Mouse (Mus musculus) intestine, embryonic 16.5 days (tissue): ENCODE measurements at regions not wholly inside any gene's neighbourhood (a gene's known extent, or its start where the extent isn't known, plus 50 kb on each side); places are given as distances from the start of the nearest gene placed in this dataset.

Source experiments
- ATAC-seq: fragments of 200-750 bp; cut with Nextera tagmentation; 2 replicates; pipeline ENCODE4 v1.8.0; 2017; ENCODE audit warnings: moderate TSS enrichment, moderate library complexity
- H3K27ac ChIP-seq: fragments of 300-500 bp; sonication (generic); 2 replicates; pipeline ENCODE4 v1.5.1; 2014; ENCODE audit warnings: mild to moderate bottlenecking, low read length
- H3K27me3 ChIP-seq: fragments of 300-500 bp; sonication (generic); replicated peaks from 2 replicates; pipeline ENCODE4 v1.6.1; 2014; ENCODE audit warnings: low read length, control low read depth, mixed read lengths; ENCODE audit not compliant: control insufficient read depth, insufficient read depth
- H3K36me3 ChIP-seq: fragments of 300-500 bp; sonication (generic); 2 replicates; pipeline ENCODE4 v1.6.1; 2014; ENCODE audit warnings: low read length, control low read depth; ENCODE audit not compliant: control insufficient read depth, insufficient read depth
- H3K4me1 ChIP-seq: fragments of 300-500 bp; sonication (generic); 2 replicates; pipeline ENCODE4 v1.6.1; 2014; ENCODE audit warnings: low read length, control low read depth, mixed read lengths; ENCODE audit not compliant: control insufficient read depth, insufficient read depth
- H3K4me2 ChIP-seq: fragments of 300-500 bp; sonication (generic); 2 replicates; pipeline ENCODE4 v1.6.1; 2014; ENCODE audit warnings: low read depth, low read length, control low read depth
- H3K4me3 ChIP-seq: fragments of 300-500 bp; sonication (generic); 2 replicates; pipeline ENCODE4 v1.5.1; 2014; ENCODE audit warnings: mild to moderate bottlenecking, low read length
- H3K9ac ChIP-seq: fragments of 300-500 bp; sonication (generic); 2 replicates; pipeline ENCODE4 v1.6.1; 2014; ENCODE audit warnings: low read depth, low read length
- H3K9me3 ChIP-seq: fragments of 300-500 bp; sonication (generic); 2 replicates; pipeline ENCODE4 v1.6.1; 2016; ENCODE audit warnings: low read length, control low read depth; ENCODE audit not compliant: control insufficient read depth
- WGBS: fragments of 180-500 bp; shearing (Covaris S2); extraction: QIAGEN DNeasy Blood & Tissue Kit; methylation state at CpG from one replicate; pipeline ENCODE4 v1.1.7; 2014; 5-methylcytosine and 5-hydroxymethylcytosine counted together

DNA sequence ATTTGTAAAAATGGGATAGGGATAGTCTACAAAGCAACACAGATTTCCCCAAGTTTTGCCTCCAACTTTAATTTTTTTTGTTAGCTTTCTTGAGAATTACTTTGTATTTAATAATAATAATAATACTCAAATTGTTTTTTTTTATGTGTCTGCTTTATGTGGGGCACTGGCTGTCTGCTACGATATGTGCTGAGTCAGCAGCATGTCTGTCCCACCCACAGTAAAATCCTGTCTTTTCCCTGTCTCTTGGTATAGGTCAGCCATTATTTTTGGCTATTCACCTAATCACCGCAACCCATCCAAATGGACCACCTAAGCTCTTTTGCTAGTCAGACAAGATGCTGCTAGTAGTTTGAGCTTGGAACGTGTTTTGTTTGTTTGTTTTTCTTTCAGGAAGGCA, 473.0 kb downstream of the Hs3st4 start:
- H3K9ac ChIP-seq, result no peak overlapping the region
- no peak overlapping the region for H3K27ac ChIP-seq
- no peaks in the 10 kb centered on the region for H3K9me3 ChIP-seq
- no peaks in the 10 kb centered on the region for H3K36me3 ChIP-seq
- H3K4me2 ChIP-seq, result no peak overlapping the region
- no peak for ATAC-seq
- no peaks in the 10 kb centered on the region for H3K4me1 ChIP-seq
- WGBS, result 77% methylated on average over 3 of the region's 3 CpGs
- no peak overlapping the region for H3K4me3 ChIP-seq
- no peaks in the 10 kb centered on the region for H3K27me3 ChIP-seq

DNA sequence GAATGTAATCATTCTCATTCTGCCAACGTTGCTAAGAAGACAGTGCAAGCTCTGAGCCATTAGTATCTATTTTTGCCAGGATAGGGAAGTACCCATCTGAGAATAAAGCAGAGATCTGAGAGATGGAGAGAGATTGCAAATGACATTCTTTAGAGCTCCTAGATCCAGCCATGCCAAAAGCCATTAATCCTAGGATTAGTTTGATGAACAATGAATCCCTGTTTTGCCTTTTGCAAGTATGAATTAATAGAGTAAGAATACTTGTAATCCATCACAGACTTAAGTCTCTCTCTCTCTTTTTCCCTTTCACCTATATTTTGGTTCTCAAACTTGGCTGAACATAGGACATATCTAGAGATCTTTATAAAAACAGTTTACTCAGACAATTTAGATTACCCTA, 504.7 kb downstream of the Hs3st4 start:
- ATAC-seq, result no peak
- no peaks in the 10 kb centered on the region for H3K9me3 ChIP-seq
- no peaks in the 10 kb centered on the region for H3K36me3 ChIP-seq
- no peak overlapping the region for H3K9ac ChIP-seq
- no peak overlapping the region for H3K4me3 ChIP-seq
- no peak overlapping the region for H3K4me2 ChIP-seq
- no peaks in the 10 kb centered on the region for H3K27me3 ChIP-seq
- WGBS, result 67% methylated on average over 1 of the region's 1 CpGs
- no peak overlapping the region for H3K27ac ChIP-seq
- H3K4me1 ChIP-seq, result no peaks in the 10 kb centered on the region

DNA sequence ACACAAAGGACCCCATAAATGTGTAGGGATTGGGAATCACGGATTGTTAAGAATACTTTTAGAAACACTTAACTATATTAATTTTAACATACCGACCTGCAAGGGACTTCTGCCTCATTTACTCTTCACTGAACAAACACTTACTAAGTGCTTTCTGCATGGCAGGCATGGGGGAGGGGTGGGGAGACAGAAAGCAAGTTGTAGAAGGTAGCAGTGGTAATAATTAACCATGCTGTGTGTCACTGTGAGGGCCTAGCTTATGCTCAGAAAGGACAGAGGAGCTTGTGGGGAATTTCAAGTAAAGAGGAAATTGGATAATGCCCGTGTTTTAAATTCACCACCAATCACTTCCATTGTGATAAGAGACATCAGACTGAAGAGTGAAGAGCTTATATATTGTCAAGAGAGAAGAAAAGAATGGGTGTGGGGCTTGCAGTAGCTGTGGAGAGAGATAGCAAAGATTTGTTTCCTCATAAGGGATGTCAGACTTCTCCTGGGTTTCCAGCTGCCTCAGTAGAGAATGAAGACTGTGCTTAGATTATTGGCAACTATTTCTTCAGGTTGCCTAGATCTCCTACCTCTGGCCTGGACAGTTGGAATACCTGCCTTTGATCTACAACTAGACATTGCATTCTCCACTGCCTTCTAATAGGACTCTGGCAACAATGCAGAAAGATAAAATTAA, 508.6 kb downstream of the Hs3st4 start:
- Histone ChIP-seq H3K9me3 (no peaks in the 10 kb centered on the region), H3K27ac (no peak overlapping the region), H3K27me3 (no peaks in the 10 kb centered on the region), H3K4me1 (no peaks in the 10 kb centered on the region), H3K4me3 (no peak overlapping the region), H3K4me2 (no peak overlapping the region), H3K36me3 (no peaks in the 10 kb centered on the region), H3K9ac (no peak overlapping the region)
- 35% methylated on average over 3 of the region's 3 CpGs for WGBS
- ATAC-seq, result peak; percentile 95

DNA sequence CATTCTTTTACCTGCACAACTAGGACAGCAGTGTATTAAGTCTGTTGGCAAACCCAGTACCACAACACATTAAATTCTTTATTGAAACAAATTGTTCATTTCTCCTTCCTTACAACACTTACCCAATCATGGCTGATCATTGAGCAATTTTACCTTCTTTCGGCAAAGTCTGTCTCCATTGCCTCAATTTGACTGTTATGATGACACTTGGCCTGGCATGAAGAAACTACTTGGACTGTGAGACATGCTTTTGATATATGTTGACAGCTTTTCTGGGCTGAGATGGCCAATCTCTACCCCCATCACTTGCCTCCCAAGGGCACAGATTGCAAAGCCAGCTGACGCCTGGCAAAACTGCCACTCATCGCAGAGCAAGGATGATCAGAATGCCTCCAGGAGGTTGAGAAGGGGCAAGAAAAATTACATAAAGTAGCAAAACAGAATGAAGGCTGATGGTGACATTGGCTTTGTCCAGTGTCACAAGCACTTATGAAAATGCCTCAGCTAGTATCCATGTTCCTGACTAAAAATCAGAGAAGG, 509.3 kb downstream of the Hs3st4 start:
- H3K36me3 ChIP-seq, result no peaks in the 10 kb centered on the region
- H3K4me3 ChIP-seq, result no peak overlapping the region
- H3K27me3 ChIP-seq, result no peaks in the 10 kb centered on the region
- WGBS, result 91% methylated on average over 3 of the region's 3 CpGs
- no peak overlapping the region for H3K4me2 ChIP-seq
- H3K27ac ChIP-seq, result no peak overlapping the region
- H3K9ac ChIP-seq, result no peak overlapping the region
- no peak for ATAC-seq
- H3K4me1 ChIP-seq, result no peaks in the 10 kb centered on the region
- H3K9me3 ChIP-seq, result no peaks in the 10 kb centered on the region

DNA sequence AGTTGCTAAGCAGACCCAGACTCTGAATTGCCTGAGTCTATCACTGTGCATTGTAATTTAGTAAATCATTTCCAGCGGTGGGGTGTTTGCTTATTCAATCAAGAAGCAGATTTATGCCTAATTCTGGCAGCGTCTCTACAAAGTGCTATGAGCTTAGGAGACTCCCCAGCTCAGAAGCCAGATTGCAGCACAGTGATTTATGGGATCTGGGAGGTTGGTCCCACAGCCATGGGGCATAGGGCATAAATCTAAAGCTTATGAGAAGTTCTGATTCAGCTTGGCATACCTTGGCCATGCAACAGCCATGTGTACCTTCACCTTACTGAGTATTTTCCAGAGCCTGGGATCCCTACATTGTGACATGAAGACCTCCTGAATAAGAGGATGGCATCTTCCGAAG, 518.0 kb downstream of the Hs3st4 start:
- no peaks in the 10 kb centered on the region for H3K4me1 ChIP-seq
- no peaks in the 10 kb centered on the region for H3K9me3 ChIP-seq
- H3K4me2 ChIP-seq, result no peak overlapping the region
- ATAC-seq, result no peak
- WGBS, result 37% methylated on average over 3 of the region's 3 CpGs
- no peaks in the 10 kb centered on the region for H3K27me3 ChIP-seq
- H3K9ac ChIP-seq, result no peak overlapping the region
- no peaks in the 10 kb centered on the region for H3K36me3 ChIP-seq
- H3K4me3 ChIP-seq, result no peak overlapping the region
- no peak overlapping the region for H3K27ac ChIP-seq

DNA sequence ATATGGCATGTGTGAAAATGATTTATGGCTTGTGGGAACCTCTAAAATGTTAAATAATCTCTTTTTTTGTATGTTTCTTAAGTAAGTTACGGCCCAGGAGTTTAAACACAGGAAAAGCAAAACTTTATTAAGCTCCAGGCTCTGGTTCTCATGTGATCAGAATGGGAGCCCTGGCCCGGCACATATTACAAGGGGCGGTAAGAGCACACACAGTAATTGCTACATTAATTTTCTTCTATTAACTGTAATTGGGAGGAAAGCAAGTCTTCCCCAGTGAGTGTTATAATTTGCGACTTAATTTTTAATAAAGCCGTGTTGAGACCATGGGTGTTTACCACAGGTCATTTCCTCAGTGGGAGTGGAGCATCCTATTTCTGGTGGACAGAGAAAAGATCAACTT, 520.1 kb downstream of the Hs3st4 start:
- ATAC-seq, result no peak
- no peaks in the 10 kb centered on the region for H3K9me3 ChIP-seq
- WGBS, result 84% methylated on average over 5 of the region's 5 CpGs

DNA sequence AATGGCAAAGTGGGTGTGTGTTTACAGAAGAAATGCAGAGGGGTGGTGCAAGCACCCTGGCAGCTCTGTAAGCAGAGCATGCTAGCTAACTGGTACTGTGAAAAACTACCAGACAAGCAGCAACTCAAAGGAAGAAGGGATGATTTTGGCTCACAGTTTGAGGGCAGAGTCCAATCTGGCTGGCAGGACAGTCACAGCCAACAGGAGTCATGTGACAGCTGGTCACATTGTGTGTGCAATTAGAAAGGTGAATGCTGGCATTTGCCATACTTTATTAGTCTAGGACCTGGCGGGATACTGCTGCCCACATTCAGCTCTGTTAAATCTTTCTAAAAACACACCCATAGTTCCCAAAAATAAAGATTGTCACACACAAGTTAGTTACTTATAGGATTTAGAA, 566.4 kb downstream of the Hs3st4 start:
- Histone ChIP-seq H3K4me1 (no peaks in the 10 kb centered on the region), H3K9me3 (no peaks in the 10 kb centered on the region), H3K4me2 (no peak overlapping the region), H3K27me3 (no peaks in the 10 kb centered on the region), H3K9ac (no peak overlapping the region), H3K36me3 (no peaks in the 10 kb centered on the region), H3K27ac (no peak overlapping the region), H3K4me3 (no peak overlapping the region)
- ATAC-seq, result peak; percentile 55; the same call in 1 of the 2 replicates
- WGBS, result 73% methylated on average over 1 of the region's 1 CpGs

More for the DNA sequence above, 520.1 kb downstream of the Hs3st4 start:
- Histone ChIP-seq H3K4me1 (no peaks in the 10 kb centered on the region), H3K27me3 (no peaks in the 10 kb centered on the region), H3K36me3 (no peaks in the 10 kb centered on the region), H3K4me2 (no peak overlapping the region), H3K4me3 (no peak overlapping the region), H3K9ac (no peak overlapping the region), H3K27ac (no peak overlapping the region)

DNA sequence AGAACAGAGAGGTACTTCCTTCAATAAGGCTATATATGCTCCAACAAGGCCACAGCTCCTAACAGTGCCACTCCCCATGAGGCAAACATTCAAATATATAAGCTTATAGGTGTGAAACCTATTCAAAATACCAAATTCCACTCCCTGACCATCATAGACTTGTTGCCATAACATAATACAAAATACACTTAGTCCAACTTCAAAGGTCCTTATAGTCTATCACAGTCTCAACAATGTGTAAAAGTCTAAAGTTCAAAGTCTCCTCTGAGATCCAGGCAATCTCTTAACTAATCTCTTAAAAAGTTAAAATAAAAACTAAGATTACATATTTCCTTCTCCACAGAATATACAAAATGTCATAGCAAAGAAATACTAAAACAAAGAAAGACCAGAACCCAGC, 574.5 kb downstream of the Hs3st4 start:
- H3K9ac ChIP-seq, result no peak overlapping the region
- H3K4me3 ChIP-seq, result no peak overlapping the region
- no peak overlapping the region for H3K27ac ChIP-seq
- H3K27me3 ChIP-seq, result no peaks in the 10 kb centered on the region
- H3K4me2 ChIP-seq, result no peak overlapping the region
- no peaks in the 10 kb centered on the region for H3K4me1 ChIP-seq
- H3K9me3 ChIP-seq, result no peaks in the 10 kb centered on the region
- no peaks in the 10 kb centered on the region for H3K36me3 ChIP-seq
- ATAC-seq, result peak; percentile 84

DNA sequence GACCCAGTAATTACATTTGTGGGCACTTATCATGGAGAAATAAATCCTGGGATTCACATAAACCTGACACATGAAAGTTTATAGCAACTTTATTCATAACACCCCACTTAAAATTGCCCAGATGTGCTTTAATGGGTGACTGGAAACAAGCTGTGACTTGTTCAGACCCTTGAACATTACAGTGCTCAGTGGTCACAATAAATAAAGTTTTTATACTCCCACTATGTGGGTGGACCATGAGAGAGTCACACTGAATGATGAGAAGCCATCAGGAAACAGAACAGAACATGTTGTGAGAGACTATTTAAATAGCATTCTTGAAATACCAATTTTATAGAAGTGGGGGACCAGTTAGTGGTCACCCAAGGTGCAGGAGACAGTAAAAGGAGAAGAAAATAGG, 588.1 kb downstream of the Hs3st4 start:
- H3K4me3 ChIP-seq, result no peak overlapping the region
- H3K36me3 ChIP-seq, result no peaks in the 10 kb centered on the region
- H3K27me3 ChIP-seq, result no peaks in the 10 kb centered on the region
- H3K4me1 ChIP-seq, result no peaks in the 10 kb centered on the region
- no peaks in the 10 kb centered on the region for H3K9me3 ChIP-seq
- H3K9ac ChIP-seq, result no peak overlapping the region
- no peak overlapping the region for H3K4me2 ChIP-seq
- no peak for ATAC-seq
- H3K27ac ChIP-seq, result no peak overlapping the region

DNA sequence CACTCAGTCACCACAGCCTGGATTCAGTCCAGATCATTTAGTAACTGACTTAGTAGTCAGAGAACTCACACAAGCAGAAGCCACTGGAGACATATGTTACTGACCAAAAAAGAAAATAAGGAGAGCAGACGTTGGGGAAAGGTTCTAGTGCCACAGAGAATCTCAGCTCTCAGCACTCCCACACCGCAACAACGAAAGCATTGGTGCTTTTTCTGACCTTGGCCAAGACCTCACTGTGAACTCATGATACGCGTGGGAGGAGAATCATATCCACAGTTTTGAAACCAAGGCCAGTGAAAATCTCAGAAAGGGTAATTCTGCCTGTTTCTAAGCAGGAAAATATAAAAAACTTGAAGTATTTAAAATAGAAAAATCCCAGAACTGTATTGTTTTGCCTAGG, 591.0 kb downstream of the Hs3st4 start:
- Histone ChIP-seq H3K27me3 (no peaks in the 10 kb centered on the region), H3K4me3 (no peak overlapping the region), H3K4me2 (no peak overlapping the region), H3K36me3 (no peaks in the 10 kb centered on the region), H3K4me1 (no peaks in the 10 kb centered on the region), H3K9me3 (no peaks in the 10 kb centered on the region), H3K9ac (no peak overlapping the region), H3K27ac (no peak overlapping the region)
- WGBS, result 79% methylated on average over 5 of the region's 5 CpGs
- ATAC-seq, result no peak
